Mouse (Mus musculus) 416B (cell line): ENCODE results near the gene Phf3.

Experiments
- DNase-seq: peaks from one replicate; pipeline ENCODE4 v3.0.0; 2011; ENCODE audit warnings: low read depth

Phf3 gene

GRCm38 (mm10) chr1:30832778-30833177 is 40.9 kb downstream of the Phf3 start:
- no peak for DNase-seq

DNA sequence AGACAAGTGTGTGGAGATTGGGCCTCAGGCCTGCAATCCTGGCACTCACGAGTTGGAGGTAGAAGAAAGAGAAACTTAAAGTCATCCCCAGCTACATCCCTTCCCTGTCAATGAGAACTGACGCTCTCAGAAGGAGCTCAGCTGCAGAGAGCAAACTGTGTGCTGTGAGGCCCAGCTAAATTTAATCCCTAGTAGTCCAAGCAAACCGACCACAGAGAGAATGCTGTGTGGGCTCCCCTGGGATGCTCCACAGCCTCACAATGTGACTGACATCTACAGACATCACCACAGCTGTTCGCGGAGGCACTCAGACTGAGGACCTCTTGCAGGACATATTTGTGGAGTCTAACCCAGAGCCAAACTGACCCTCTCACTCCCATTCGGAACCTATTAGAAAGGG is 54.3 kb downstream of the Phf3 start:
- DNase-seq, result no peak

- DNase-seq, result no peak
These were observed 58.1 kb downstream of the Phf3 start for GRCm38 (mm10) chr1:30815609-30816008.

- no peak for DNase-seq
These were observed 58.7 kb downstream of the Phf3 start for GRCm38 (mm10) chr1:30814987-30815386.

GRCm38 (mm10) chr1:30808101-30808699 is 65.5 kb downstream of the Phf3 start:
- DNase-seq, result no peak

GRCm38 (mm10) chr1:30805688-30806285 is 67.9 kb downstream of the Phf3 start:
- DNase-seq, result no peak

- DNase-seq, result no peak
These were observed 68.8 kb downstream of the Phf3 start for GRCm38 (mm10) chr1:30804919-30805318.

DNA sequence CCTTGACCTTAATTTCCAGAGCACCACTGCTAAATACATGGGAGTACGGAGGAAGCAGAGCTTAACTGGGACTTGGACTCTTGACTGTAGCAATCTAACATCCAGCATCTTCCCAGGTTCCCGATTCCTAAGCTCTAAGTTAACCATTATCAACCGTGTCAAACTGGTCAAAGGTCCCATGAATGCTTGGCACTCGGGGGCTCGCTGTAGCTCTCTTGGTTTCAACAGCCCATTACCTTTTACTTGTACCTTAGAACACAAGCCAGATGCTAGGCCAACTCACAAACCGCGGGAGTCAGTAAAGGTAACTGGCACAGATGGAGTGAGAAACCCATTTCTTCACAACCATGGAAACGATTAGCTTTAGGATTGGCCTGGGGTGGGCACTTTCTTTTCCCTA is 71.8 kb downstream of the Phf3 start:
- no peak for DNase-seq

DNA sequence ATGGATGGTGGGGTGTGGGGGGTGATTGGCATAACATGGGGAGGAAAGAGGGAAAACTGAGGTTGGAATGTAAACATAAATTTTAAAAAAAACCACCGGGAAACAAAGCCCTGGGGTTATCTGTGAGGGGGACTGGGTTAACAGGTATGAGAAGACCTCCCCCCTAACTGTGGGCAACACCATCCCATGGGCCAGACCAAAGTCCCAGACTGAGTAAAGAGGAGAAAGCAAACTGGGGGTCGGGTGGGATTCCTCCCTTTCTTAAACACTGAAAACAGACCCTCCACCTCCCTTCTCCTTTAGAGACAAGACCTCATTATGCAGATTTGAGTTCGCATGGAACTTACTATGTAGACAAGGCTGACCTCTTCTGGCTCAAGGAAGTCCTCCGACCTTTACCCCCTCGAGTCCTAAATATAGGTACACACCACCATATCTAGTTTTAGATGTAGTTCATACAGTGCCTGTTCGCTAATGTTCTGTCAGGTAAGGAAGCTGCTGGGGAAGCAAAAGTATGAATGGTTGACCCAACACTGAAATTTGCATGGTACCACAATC is 74.4 kb downstream of the Phf3 start:
- no peak for DNase-seq

DNA sequence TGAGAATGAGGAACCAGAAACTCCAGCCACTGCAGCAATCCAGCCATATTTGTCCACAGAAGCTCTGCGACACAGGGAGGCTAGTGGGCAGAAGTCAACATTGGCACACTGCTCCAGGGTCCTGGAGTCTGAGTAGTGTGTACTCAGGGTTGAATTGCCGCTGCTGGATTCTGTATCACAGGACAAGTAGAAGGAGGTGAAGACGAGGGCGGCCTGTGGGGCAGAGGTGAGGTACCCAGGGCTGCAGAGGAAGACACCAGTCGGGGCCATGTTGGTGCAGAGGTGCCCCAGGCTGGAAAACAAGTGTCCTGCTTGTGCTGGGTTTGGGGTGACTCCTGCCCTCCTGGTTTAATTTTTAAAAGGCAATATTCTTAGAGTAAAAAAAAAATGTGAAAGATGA is 79.1 kb downstream of the Phf3 start:
- no peak for DNase-seq

GRCm38 (mm10) chr1:30793357-30793883 is 80.3 kb downstream of the Phf3 start:
- no peak for DNase-seq

DNA sequence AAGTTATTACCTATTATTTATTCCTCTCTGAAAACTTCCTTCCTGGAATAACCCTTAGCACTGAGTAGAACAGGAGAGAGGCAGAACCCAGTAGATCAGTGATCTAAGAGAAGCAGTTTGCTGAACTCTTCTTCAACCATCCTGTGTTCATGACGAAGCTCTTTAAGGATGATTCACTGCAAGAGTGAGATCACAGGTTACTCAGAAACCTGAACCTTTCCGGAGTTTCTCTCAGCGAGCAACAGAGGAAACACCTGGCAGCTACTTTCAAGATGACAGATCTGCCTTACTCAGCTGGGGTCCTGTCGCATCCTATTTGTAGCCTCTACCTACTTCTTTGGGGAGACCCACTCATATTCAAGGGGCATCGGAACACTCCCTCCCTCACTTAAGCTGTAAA is 80.8 kb downstream of the Phf3 start:
- DNase-seq, result peak; percentile 70

- DNase-seq, result no peak
These were observed 83.5 kb downstream of the Phf3 start for GRCm38 (mm10) chr1:30790220-30790619.

- no peak for DNase-seq
These were observed 84.0 kb downstream of the Phf3 start for GRCm38 (mm10) chr1:30789689-30790088.

GRCm38 (mm10) chr1:30789001-30789400 is 84.7 kb downstream of the Phf3 start:
- DNase-seq, result no peak

GRCm38 (mm10) chr1:30786583-30786982 is 87.1 kb downstream of the Phf3 start:
- no peak for DNase-seq

GRCm38 (mm10) chr1:30783741-30784140 is 90.0 kb downstream of the Phf3 start:
- DNase-seq, result no peak

GRCm38 (mm10) chr1:30780293-30780692 is 93.4 kb downstream of the Phf3 start:
- peak; percentile 63 for DNase-seq

GRCm38 (mm10) chr1:30779562-30779961 is 94.2 kb downstream of the Phf3 start:
- DNase-seq, result peak; percentile 14

DNA sequence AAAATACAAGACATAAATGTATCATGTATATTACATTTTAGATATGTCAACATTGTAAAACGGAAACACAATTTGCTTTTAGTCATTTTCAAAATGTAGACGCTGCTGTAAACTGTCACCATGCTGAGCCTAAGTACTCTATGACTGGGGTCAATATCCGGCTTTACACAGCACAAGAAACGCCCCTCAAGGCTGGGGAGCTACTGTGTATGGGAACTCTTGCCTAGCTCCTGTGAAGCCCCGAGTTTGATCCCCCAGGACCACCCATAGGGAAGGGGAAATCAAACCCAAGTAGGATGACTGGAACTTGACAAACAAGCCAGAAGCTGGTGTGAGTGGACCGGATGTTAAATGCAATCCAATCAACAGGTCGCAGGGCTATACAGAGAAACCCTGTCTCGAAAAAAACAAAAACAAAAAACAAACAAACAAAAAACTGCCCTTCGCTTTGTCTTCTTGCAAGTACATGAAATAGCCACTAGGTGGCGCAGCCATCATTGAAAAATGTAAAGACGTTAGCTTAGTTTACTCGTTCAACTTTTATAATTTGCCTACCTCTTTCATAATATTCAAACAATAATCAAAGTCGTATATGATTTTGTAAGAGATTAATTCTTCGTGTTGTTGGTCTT is 95.2 kb downstream of the Phf3 start:
- DNase-seq, result peak; percentile 69

GRCm38 (mm10) chr1:30776196-30776595 is 97.5 kb downstream of the Phf3 start:
- DNase-seq, result no peak

DNA sequence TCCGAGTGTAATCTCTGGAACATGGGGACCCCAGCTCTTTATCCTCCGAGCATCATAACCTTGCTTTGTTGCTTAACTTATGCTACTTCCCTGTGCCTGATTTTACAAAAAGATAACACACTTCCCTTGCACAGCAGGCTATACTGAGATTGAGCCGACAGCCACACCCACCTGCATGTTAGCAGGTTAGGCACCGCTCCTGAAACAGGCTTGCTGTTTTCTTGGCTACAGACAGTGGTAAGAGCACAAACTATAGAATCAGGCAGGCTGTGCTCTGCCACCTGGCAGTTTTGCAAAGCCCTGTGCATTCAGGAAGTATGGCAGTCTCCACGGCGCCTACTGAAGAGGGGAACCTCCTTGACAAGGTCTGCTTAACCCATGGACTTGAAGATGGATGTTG is 100.1 kb downstream of the Phf3 start:
- no peak for DNase-seq

GRCm38 (mm10) chr1:30772851-30773250 is 100.9 kb downstream of the Phf3 start:
- DNase-seq, result no peak
